Mouse (Mus musculus) yolk sac, embryonic 10.5 days (tissue): ENCODE data around the gene Hmgb2.

Source experiments
- DNase-seq: peaks from one replicate; pipeline ENCODE4 v3.0.0-alpha.2; 2017; ENCODE audit warnings: low spot score

Gene Hmgb2

GRCm38 (mm10) chr8:57560926-57561325, 49.2 kb downstream of the Hmgb2 start:
- DNase-seq, result no peak

GRCm38 (mm10) chr8:57562741-57563140, 51.0 kb downstream of the Hmgb2 start:
- DNase-seq, result no peak

- no peak for DNase-seq
Observed at GRCm38 (mm10) chr8:57563726-57564125, 52.0 kb downstream of the Hmgb2 start.

GRCm38 (mm10) chr8:57565039-57565438, 53.3 kb downstream of the Hmgb2 start:
- DNase-seq, result no peak
